8 mouse cellular contexts compared by ENCODE assay signal in genomic region chr15:89211716-89212461, GRCm38 (mm10). TPM values are rescaled to one million over a fixed set of nuclear protein-coding genes. Genes with fewer than 3 reads are reported as not detected.
A peak's percentile ranks its signal among the peaks of the same experiment; 100 is the strongest.
DNase-seq lines count a peak whose midpoint lies in the region; ATAC-seq and TF ChIP-seq lines count a peak whose summit lies in the region.

No protein-coding gene starts in this region.

- H3K4me1 ChIP-seq in hindbrain, embryonic 14.5 days (replicated peaks; ENCODE audit: control insufficient read depth, insufficient read depth, low read length), result peaks cover 17% of the 10 kb centered on the region
- H3K4me1 ChIP-seq in liver, embryonic 12.5 days, result peaks cover 67% of the 10 kb centered on the region

- peak; percentile 55 for ATAC-seq in erythroblast, adult 5-6 weeks (replicated peaks; ENCODE audit: low FRiP score, poor library complexity, severe bottlenecking)
- no peak for ATAC-seq in hindbrain, embryonic 14.5 days (ENCODE audit: low FRiP score)
- peak; percentile 63 for ATAC-seq in liver, embryonic 12.5 days

- H3K27me3 ChIP-seq in hindbrain, embryonic 14.5 days (ENCODE audit: control insufficient read depth, insufficient read depth, low read length), result no peaks in the 10 kb centered on the region
- no peaks in the 10 kb centered on the region for H3K27me3 ChIP-seq in liver, embryonic 12.5 days (replicated peaks)
- H3K27me3 ChIP-seq in myocyte (ENCODE audit: control insufficient read depth, insufficient read depth, insufficient read length), result no peaks in the 10 kb centered on the region

- no peak for DNase-seq in layer of hippocampus, adult 2 months (ENCODE audit: low spot score in 2 of 2)
- DNase-seq in layer of hippocampus, adult 8-10 months (ENCODE audit: low spot score in 2 of 2), result no peak
- peak; percentile 27 for DNase-seq in NIH3T3 (ENCODE audit: low read depth)
- DNase-seq in hindbrain, embryonic 14.5 days (ENCODE audit: low spot score), result peak; percentile 24
- peak; percentile 24 for DNase-seq in thymus, postnatal 4 days

- H3K36me3 ChIP-seq in hindbrain, embryonic 14.5 days (replicated peaks; ENCODE audit: control insufficient read depth, insufficient read depth), result peaks cover 16% of the 10 kb centered on the region
- H3K36me3 ChIP-seq in liver, embryonic 12.5 days, result peaks cover 16% of the 10 kb centered on the region
- H3K36me3 ChIP-seq in myocyte (ENCODE audit: control insufficient read depth, insufficient read depth), result peaks cover 13% of the 10 kb centered on the region

- H3K4me3 ChIP-seq in layer of hippocampus, adult 2 months, result peak overlapping the region; percentile 99
- H3K4me3 ChIP-seq in hindbrain, embryonic 14.5 days (replicated peaks; ENCODE audit: low read length), result peak overlapping the region; percentile 99
- H3K4me3 ChIP-seq in liver, embryonic 12.5 days, result peak overlapping the region; percentile 92
- H3K4me3 ChIP-seq in myocyte, result peak overlapping the region; percentile 61

- H3K27ac ChIP-seq in layer of hippocampus, adult 2 months, result peak overlapping the region; percentile 99
- H3K27ac ChIP-seq in hindbrain, embryonic 14.5 days, result peak overlapping the region; percentile 95
- peak overlapping the region; percentile 98 for H3K27ac ChIP-seq in liver, embryonic 12.5 days

- peak overlapping the region; percentile 92 for H3K4me2 ChIP-seq in hindbrain, embryonic 14.5 days (replicated peaks)
- H3K4me2 ChIP-seq in liver, embryonic 12.5 days, result peak overlapping the region; percentile 82
- H3K4me2 ChIP-seq in myocyte (ENCODE audit: low read depth), result peak overlapping the region; percentile 92

- H3K9ac ChIP-seq in hindbrain, embryonic 14.5 days, result peak overlapping the region; percentile 99
- H3K9ac ChIP-seq in liver, embryonic 12.5 days, result peak overlapping the region; percentile 99

- peaks cover 4% of the 10 kb centered on the region; the same call in 1 of the 2 replicates for H3K9me3 ChIP-seq in hindbrain, embryonic 14.5 days (ENCODE audit: control insufficient read depth, low read length)
- H3K9me3 ChIP-seq in liver, embryonic 12.5 days (replicated peaks), result no peaks in the 10 kb centered on the region

- no peak for TF ChIP-seq CTCF in layer of hippocampus, adult 2 months (conservative IDR thresholded peaks at IDR 0.05)

- under 1% methylated on average over 35 of the region's 35 CpGs for WGBS in hindbrain, embryonic 14.5 days
- 1% methylated on average over 35 of the region's 35 CpGs for WGBS in liver, embryonic 12.5 days (ENCODE audit: insufficient replicate concordance)

- H3K79me2 ChIP-seq in myocyte (ENCODE audit: control insufficient read depth, insufficient read depth), result peaks cover 4% of the 10 kb centered on the region

- H3ac ChIP-seq in myocyte (ENCODE audit: control insufficient read depth, insufficient read length), result peak overlapping the region; percentile 92

- TF ChIP-seq POLR2A in myocyte (IDR thresholded peaks at IDR 0.05; ENCODE audit: insufficient read length, low read depth), result no peak

TF ChIP-seq in myocyte, 11 proteins besides CTCF, POLR2A, EP300 and RAD21:
- TF ChIP-seq TCF3 (IDR thresholded peaks at IDR 0.05; ENCODE audit: insufficient read length, low read depth) (no peak), MYOG (IDR thresholded peaks at IDR 0.05; ENCODE audit: control insufficient read depth in 1 of 3, insufficient read depth in 1 of 3, insufficient read length in 2 of 3, low read depth in 2 of 3) (peak in 1 of 3 experiments; percentile 16), MYOD1 (IDR thresholded peaks at IDR 0.05; ENCODE audit: control insufficient read depth in 1 of 3, insufficient read length in 2 of 3, low read depth in 2 of 3) (peak in 1 of 3 experiments; percentile 38)

RNA-seq across cellular contexts. Expression of gene Ppp6r2, which starts 0.5 kb away (rescaled TPM):
- total RNA-seq in layer of hippocampus, adult 2 months (2021), result 100 to 1,000 TPM; 170 to 172 TPM
- total RNA-seq in layer of hippocampus, adult 8-10 months (2022), result 100 to 1,000 TPM; 147 to 171 (median 157) TPM
- 18.1 and 19.6 TPM in 2 replicates for total RNA-seq in erythroblast, adult 5-6 weeks (2015; ENCODE audit: low replicate concordance)
- 26.2 and 47.5 TPM in 2 replicates for total RNA-seq in erythroblast, adult 5-6 weeks (2017; ENCODE audit: low replicate concordance)
- polyA plus RNA-seq in hindbrain, embryonic 14.5 days (2014; fragmentation: Nextera tagmentation; extraction: Ambion mirVana), result 78.2 and 84.0 TPM in 2 replicates
- polyA plus RNA-seq in liver, embryonic 12.5 days (2016; fragmentation: Nextera tagmentation; extraction: Ambion mirVana), result 21.4 and 23.9 TPM in 2 replicates
- polyA plus RNA-seq in myocyte (2012; fragmentation: generic; extraction: Trizol), result 43.6 TPM

RNA-seq across cellular contexts. Expression of gene Dennd6b, which starts 15.6 kb away (rescaled TPM):
- total RNA-seq in layer of hippocampus, adult 2 months (2021), result 10 to 100 TPM; 39.6 to 41.5 TPM
- total RNA-seq in layer of hippocampus, adult 8-10 months (2022), result 10 to 100 TPM; 38.9 to 52.1 (median 45.1) TPM
- total RNA-seq in erythroblast, adult 5-6 weeks (2015; ENCODE audit: low replicate concordance), result not detected in 2 replicates
- 0.84 and 1.7 TPM in 2 replicates for total RNA-seq in erythroblast, adult 5-6 weeks (2017; ENCODE audit: low replicate concordance)
- polyA plus RNA-seq in hindbrain, embryonic 14.5 days (2014; fragmentation: Nextera tagmentation; extraction: Ambion mirVana), result 71.4 and 71.6 TPM in 2 replicates
- 5.3 and 5.5 TPM in 2 replicates for polyA plus RNA-seq in liver, embryonic 12.5 days (2016; fragmentation: Nextera tagmentation; extraction: Ambion mirVana)
- 6.6 TPM for polyA plus RNA-seq in myocyte (2012; fragmentation: generic; extraction: Trizol)

RNA-seq across cellular contexts. Expression of gene Plxnb2, which starts 31.3 kb away (rescaled TPM):
- 10 to 100 TPM; 49.7 to 59.1 TPM for total RNA-seq in layer of hippocampus, adult 2 months (2021)
- total RNA-seq in layer of hippocampus, adult 8-10 months (2022), result 10 to 100 TPM; 54.0 to 78.5 (median 67.5) TPM
- 9.6 and 14.2 TPM in 2 replicates for total RNA-seq in erythroblast, adult 5-6 weeks (2015; ENCODE audit: low replicate concordance)
- total RNA-seq in erythroblast, adult 5-6 weeks (2017; ENCODE audit: low replicate concordance), result 4.9 and 6.9 TPM in 2 replicates
- 99.2 and 101 TPM in 2 replicates for polyA plus RNA-seq in hindbrain, embryonic 14.5 days (2014; fragmentation: Nextera tagmentation; extraction: Ambion mirVana)
- polyA plus RNA-seq in liver, embryonic 12.5 days (2016; fragmentation: Nextera tagmentation; extraction: Ambion mirVana), result 38.5 and 38.8 TPM in 2 replicates
- 278 TPM for polyA plus RNA-seq in myocyte (2012; fragmentation: generic; extraction: Trizol)

Comparison
In these comparisons a context has a peak if more than half of its experiments do, and no peak if none do; other contexts are left out.
1. DNase-seq: peak in NIH3T3 (single experiment), hindbrain, embryonic 14.5 days (single experiment) and thymus, postnatal 4 days (single experiment); none in layer of hippocampus, adult 2 months (0 of 2) and layer of hippocampus, adult 8-10 months (0 of 2).
2. RNA of gene Dennd6b, which starts 15.6 kb away (total RNA-seq): 38.9 to 52.1 TPM in layer of hippocampus, adult 8-10 months and 39.6 to 41.5 TPM in layer of hippocampus, adult 2 months; 0.84 to 1.7 TPM in erythroblast, adult 5-6 weeks; every median in the first group is over 10 times any median in the second.
3. Peak in every context shown above with its lines, with median percentiles within 50 percentile points of each other: H3K27ac ChIP-seq, H3K4me3 ChIP-seq and H3K4me2 ChIP-seq.